Mouse (Mus musculus) myocyte (in vitro differentiated cells): ENCODE results near the gene Alk. TPM values are rescaled to one million over a fixed set of nuclear protein-coding genes. Genes with fewer than 3 reads are reported as not detected.

Source experiments
- H3K27me3 ChIP-seq: one replicate; pipeline ENCODE4 v1.6.1; 2011; ENCODE audit not compliant: control insufficient read depth, insufficient read depth, insufficient read length
- H3K36me3 ChIP-seq: one replicate; pipeline ENCODE4 v1.6.1; 2011; ENCODE audit not compliant: control insufficient read depth, insufficient read depth
- H3K4me2 ChIP-seq: one replicate; pipeline ENCODE4 v1.6.1; 2011; ENCODE audit warnings: low read depth, control low read depth
- H3K4me3 ChIP-seq: one replicate; pipeline ENCODE4 v1.5.1; 2011; ENCODE audit warnings: mild to moderate bottlenecking, control low read depth, moderate library complexity
- H3K79me2 ChIP-seq: one replicate; pipeline ENCODE4 v1.6.1; 2011; ENCODE audit not compliant: control insufficient read depth, insufficient read depth
- H3ac ChIP-seq: one replicate; pipeline ENCODE4 v1.6.1; 2011; ENCODE audit not compliant: control insufficient read depth, insufficient read length
- CEBPB ChIP-seq: IDR thresholded peaks from 2 replicates; pipeline ENCODE4 v1.6.1; 2011; ENCODE audit warnings: mild to moderate bottlenecking, moderate library complexity; ENCODE audit not compliant: poor library complexity, insufficient read depth, severe bottlenecking
- E2F4 ChIP-seq: IDR thresholded peaks from one replicate; pipeline ENCODE4 v1.6.1; 2011; ENCODE audit warnings: mild to moderate bottlenecking, control low read depth, moderate library complexity; ENCODE audit not compliant: insufficient read depth
- MAX ChIP-seq: IDR thresholded peaks from one replicate; pipeline ENCODE4 v1.6.1; 2011; ENCODE audit warnings: low read depth, mild to moderate bottlenecking, control low read depth
- MYOD1 ChIP-seq, 3 experiments: IDR thresholded peaks; one replicate each; pipeline ENCODE4 v1.6.1; 2011; ENCODE audit warnings: control low read depth in 2 of 3, low read depth in 2 of 3, mild to moderate bottlenecking in 2 of 3, moderate library complexity in 1 of 3; ENCODE audit not compliant: insufficient read length in 2 of 3, control insufficient read depth in 1 of 3
- MYOG ChIP-seq, 3 experiments: IDR thresholded peaks; one replicate each; pipeline ENCODE4 v1.6.1; 2011; ENCODE audit warnings: control low read depth in 2 of 3, low read depth in 2 of 3, mild to moderate bottlenecking in 2 of 3; ENCODE audit not compliant: insufficient read length in 2 of 3, control insufficient read depth in 1 of 3, insufficient read depth in 1 of 3
- POLR2A ChIP-seq: IDR thresholded peaks from one replicate; pipeline ENCODE4 v1.6.1; 2011; ENCODE audit warnings: low read depth, mild to moderate bottlenecking, control low read depth, moderate library complexity; ENCODE audit not compliant: insufficient read length
- POLR2AphosphoS2 ChIP-seq: IDR thresholded peaks from one replicate; pipeline ENCODE4 v1.6.1; 2011; ENCODE audit warnings: low read depth, control low read depth; ENCODE audit not compliant: insufficient read length
- REST ChIP-seq: IDR thresholded peaks from one replicate; pipeline ENCODE4 v1.6.1; 2011; ENCODE audit warnings: mild to moderate bottlenecking, control low read depth, moderate library complexity; ENCODE audit not compliant: insufficient read depth, insufficient read length
- SRF ChIP-seq: IDR thresholded peaks from one replicate; pipeline ENCODE4 v1.6.1; 2011; ENCODE audit warnings: low read depth; ENCODE audit not compliant: control insufficient read depth, insufficient read length
- TCF12 ChIP-seq: IDR thresholded peaks from one replicate; pipeline ENCODE4 v1.6.1; 2011; ENCODE audit warnings: mild to moderate bottlenecking, control low read depth; ENCODE audit not compliant: poor library complexity, insufficient read depth, severe bottlenecking
- TCF3 ChIP-seq: IDR thresholded peaks from one replicate; pipeline ENCODE4 v1.6.1; 2011; ENCODE audit warnings: low read depth, control low read depth; ENCODE audit not compliant: insufficient read length
- USF1 ChIP-seq: IDR thresholded peaks from one replicate; pipeline ENCODE4 v1.6.1; 2011; ENCODE audit warnings: low read depth, mild to moderate bottlenecking, control low read depth, moderate library complexity
- polyA plus RNA-seq: library from polyadenylated mRNA; unstranded; fragments of >200 nt; fragmentation: generic; extraction: Trizol; gene quantifications from one replicate; pipeline ENCODE4 v1.2.1, GENCODE M21; 2012; ENCODE audit warnings: missing spikeins

Alk gene
- polyA plus RNA-seq, 1 experiment, result not detected

DNA sequence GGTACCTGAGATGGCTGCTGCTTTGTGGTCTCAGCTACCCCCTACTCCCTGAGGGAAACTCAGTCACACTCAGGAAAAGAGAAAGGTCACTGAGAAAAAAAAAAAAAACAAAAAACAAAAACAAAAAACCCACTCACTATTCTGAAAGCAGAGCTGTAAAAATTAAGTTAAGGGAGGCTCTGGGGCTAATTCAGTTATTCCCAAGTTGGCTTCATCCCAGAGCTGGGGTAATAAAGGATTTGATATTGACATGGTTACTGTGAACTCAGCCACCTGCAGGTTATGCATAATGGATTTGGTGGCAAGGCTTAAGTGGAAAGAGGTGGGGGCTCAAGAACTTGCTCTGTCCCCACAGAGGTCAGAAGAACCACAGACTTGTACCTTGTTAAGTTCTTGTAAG lies 667.7 kb downstream of the Alk start:
- Histone ChIP-seq H3K4me2 (no peak overlapping the region), H3ac (no peak overlapping the region), H3K79me2 (no peaks in the 10 kb centered on the region), H3K27me3 (no peaks in the 10 kb centered on the region), H3K36me3 (no peaks in the 10 kb centered on the region), H3K4me3 (no peak overlapping the region)
- TF ChIP-seq CEBPB, result no peak
- TF ChIP-seq REST, result no peak
- TF ChIP-seq MYOG (IDR thresholded peaks at IDR 0.05; ENCODE audit: control insufficient read depth in 1 of 3, insufficient read depth in 1 of 3, insufficient read length in 2 of 3, low read depth in 2 of 3), result no peak
- no peak for TF ChIP-seq MYOD1 (IDR thresholded peaks at IDR 0.05; ENCODE audit: control insufficient read depth in 1 of 3, insufficient read length in 2 of 3, low read depth in 2 of 3)
- TF ChIP-seq TCF3, result no peak
- no peak for TF ChIP-seq E2F4
- no peak for TF ChIP-seq POLR2AphosphoS2
- TF ChIP-seq MAX, result no peak

DNA sequence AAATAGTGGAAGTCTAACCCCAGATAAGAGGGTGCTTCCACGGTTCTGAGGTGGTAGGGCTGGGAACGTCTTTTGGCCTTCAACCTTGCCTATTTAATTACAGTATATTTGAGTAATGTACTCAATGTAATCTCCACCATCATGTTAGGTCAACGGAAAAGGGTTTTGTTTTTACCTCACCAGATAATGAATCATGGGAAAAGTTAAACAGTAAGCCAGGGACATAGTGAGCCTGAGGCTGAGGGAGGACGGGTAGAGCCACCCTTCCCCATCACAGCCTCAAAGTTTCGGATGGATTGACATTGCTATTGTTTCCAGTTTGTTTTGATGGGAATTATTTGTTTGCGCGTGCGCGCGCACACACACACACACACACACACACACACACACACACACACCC lies 668.6 kb downstream of the Alk start:
- no peak overlapping the region for H3ac ChIP-seq
- no peak overlapping the region for H3K4me2 ChIP-seq
- no peak for TF ChIP-seq MYOD1 (IDR thresholded peaks at IDR 0.05; ENCODE audit: control insufficient read depth in 1 of 3, insufficient read length in 2 of 3, low read depth in 2 of 3)
- no peak for TF ChIP-seq CEBPB
- no peak for TF ChIP-seq SRF
- TF ChIP-seq TCF12, result no peak
- H3K79me2 ChIP-seq, result no peaks in the 10 kb centered on the region
- H3K27me3 ChIP-seq, result no peaks in the 10 kb centered on the region
- H3K4me3 ChIP-seq, result no peak overlapping the region
- H3K36me3 ChIP-seq, result no peaks in the 10 kb centered on the region

DNA sequence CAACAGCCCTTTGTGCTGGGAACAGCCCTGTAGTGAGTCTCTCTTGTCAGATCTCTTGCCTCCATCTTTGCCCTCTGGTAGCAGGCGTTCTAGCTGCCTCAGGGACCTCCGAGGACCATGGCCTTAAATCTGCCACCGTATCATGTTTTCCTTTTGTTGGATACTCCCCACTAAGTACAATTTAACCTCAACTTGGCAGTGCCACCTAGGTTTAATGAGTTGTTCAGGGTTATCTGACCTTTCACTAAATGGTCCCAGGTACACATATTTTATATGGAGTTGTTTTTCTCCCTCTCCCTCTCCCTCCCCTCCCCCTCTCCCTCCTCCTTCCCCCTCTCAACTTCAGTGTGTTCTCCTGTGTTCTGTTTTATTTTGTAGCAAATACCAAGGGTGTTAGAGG lies 669.1 kb downstream of the Alk start:
- H3K79me2 ChIP-seq, result no peaks in the 10 kb centered on the region
- no peaks in the 10 kb centered on the region for H3K27me3 ChIP-seq
- TF ChIP-seq POLR2AphosphoS2, result no peak
- no peak for TF ChIP-seq MAX
- TF ChIP-seq TCF12, result no peak
- TF ChIP-seq MYOD1 (IDR thresholded peaks at IDR 0.05; ENCODE audit: control insufficient read depth in 1 of 3, insufficient read length in 2 of 3, low read depth in 2 of 3), result no peak
- TF ChIP-seq REST, result no peak
- no peak for TF ChIP-seq E2F4
- no peak for TF ChIP-seq MYOG (IDR thresholded peaks at IDR 0.05; ENCODE audit: control insufficient read depth in 1 of 3, insufficient read depth in 1 of 3, insufficient read length in 2 of 3, low read depth in 2 of 3)
- no peak for TF ChIP-seq SRF
- no peak for TF ChIP-seq POLR2A
- TF ChIP-seq CEBPB, result no peak
- TF ChIP-seq TCF3, result no peak
- H3K4me3 ChIP-seq, result no peak overlapping the region
- no peaks in the 10 kb centered on the region for H3K36me3 ChIP-seq
- H3K4me2 ChIP-seq, result no peak overlapping the region
- no peak overlapping the region for H3ac ChIP-seq

DNA sequence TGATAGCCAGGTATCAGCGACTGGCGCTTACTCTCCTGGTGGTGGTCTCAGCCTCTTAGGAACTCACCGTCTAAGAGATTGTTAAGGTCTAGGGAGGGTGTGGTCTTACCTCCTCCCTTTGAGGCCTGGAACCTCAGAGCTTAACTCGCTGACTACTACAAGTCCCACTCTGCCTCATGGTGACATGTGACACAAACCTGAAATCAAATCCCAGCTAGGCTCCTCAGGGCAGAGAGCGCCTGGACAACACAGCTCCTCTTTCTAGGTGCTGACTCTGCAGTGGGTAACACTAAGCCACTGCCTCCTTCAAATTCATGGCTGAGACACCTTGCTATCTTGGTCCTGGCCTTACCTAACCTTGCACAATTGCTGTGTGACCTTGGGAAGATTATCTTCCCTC lies 689.5 kb downstream of the Alk start:
- Histone ChIP-seq H3K36me3 (no peaks in the 10 kb centered on the region), H3K27me3 (no peaks in the 10 kb centered on the region), H3K4me2 (no peak overlapping the region), H3K79me2 (no peaks in the 10 kb centered on the region), H3ac (no peak overlapping the region), H3K4me3 (no peak overlapping the region)
- TF ChIP-seq POLR2A (no peak), TCF3 (no peak), POLR2AphosphoS2 (no peak), REST (no peak), E2F4 (no peak), USF1 (no peak), TCF12 (no peak), MAX (no peak), SRF (no peak), MYOD1 (IDR thresholded peaks at IDR 0.05; ENCODE audit: control insufficient read depth in 1 of 3, insufficient read length in 2 of 3, low read depth in 2 of 3) (no peak), CEBPB (no peak), MYOG (IDR thresholded peaks at IDR 0.05; ENCODE audit: control insufficient read depth in 1 of 3, insufficient read depth in 1 of 3, insufficient read length in 2 of 3, low read depth in 2 of 3) (no peak)

DNA sequence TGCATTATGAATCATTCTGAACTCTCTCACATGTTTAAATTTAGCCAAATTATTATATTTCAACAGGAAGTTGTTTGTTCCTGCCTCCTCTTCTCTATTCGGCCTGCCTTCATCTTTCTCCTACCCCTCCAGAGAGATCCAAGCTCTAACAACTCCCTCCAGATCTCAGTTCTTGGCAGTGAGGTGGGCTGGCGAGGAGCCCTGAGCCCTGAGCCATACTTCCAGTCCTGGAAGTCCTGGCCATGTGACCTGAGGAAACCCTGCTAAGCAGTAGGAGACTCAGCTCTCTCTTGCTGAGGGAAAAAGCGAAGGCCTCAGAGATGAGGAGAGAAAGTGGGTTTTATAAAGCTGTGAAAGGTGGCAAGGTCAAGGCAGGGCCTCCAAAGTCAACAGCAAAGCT lies 689.9 kb downstream of the Alk start:
- TF ChIP-seq SRF (no peak), REST (no peak), USF1 (no peak), TCF12 (no peak), POLR2A (no peak), MAX (no peak), MYOG (IDR thresholded peaks at IDR 0.05; ENCODE audit: control insufficient read depth in 1 of 3, insufficient read depth in 1 of 3, insufficient read length in 2 of 3, low read depth in 2 of 3) (no peak), TCF3 (no peak), CEBPB (no peak), E2F4 (no peak)
- Histone ChIP-seq H3K4me2 (no peak overlapping the region), H3K4me3 (no peak overlapping the region), H3K36me3 (no peaks in the 10 kb centered on the region), H3K27me3 (no peaks in the 10 kb centered on the region), H3K79me2 (no peaks in the 10 kb centered on the region), H3ac (no peak overlapping the region)
